Comparison of ENCODE assay signal across 8 mouse cellular contexts in the genomic region with DNA sequence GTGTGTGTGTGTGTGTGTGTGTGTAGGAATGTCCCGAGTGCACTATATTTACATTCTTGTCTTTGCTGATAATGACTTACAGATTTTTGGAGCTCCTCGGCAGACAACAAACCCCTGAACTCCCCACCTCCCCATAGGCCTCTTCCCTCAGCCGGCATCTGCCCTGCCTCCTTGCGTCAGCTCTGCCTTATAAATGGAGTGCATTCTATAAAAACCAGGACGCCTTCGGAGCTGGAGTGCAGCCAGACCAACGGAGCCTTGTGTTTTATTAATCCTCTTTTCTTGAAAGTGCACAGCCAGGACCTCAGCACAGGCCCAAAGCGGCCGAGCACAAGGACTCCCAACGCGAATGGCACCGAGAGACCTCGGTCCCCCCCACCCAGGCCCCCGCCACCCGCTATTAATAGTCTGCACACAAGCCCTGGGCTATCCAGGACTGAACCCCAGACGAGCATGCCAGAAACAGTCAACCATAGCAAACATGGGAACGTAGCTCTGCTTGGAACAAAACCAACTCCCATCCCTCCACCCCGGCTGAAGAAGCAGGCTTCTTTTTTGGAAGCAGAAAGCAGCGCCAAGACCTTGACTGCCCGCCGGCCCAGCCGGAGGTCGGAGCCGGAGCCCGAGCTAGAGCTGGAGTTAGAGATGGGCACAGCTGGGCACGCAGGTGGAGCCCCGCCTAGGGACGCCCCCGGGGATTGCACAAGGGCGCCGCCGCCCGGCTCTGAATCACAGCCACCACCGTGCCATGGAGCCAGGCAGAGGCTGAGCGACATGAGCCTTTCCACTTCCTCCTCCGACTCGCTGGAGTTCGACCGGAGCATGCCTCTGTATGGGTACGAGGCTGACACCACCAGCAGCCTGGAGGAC. TPM values are rescaled to one million over a fixed set of nuclear protein-coding genes. Genes with fewer than 3 reads are reported as not detected.
A peak's percentile ranks its signal among the peaks of the same experiment; 100 is the strongest.
DNase-seq lines count a peak whose midpoint lies in the region; ATAC-seq and TF ChIP-seq lines count a peak whose summit lies in the region.

No protein-coding gene starts in this region.

- peak; percentile 81 for DNase-seq in cerebellum, adult 11 months
- peak; percentile 89 for DNase-seq in forebrain, embryonic 14.5 days (ENCODE audit: low spot score)
- DNase-seq in heart, postnatal 0 days (ENCODE audit: low spot score), result peak; percentile 74
- DNase-seq in kidney, postnatal 4 days, result peak; percentile 84 to 89
- no peak for DNase-seq in liver, embryonic 14.5 days (ENCODE audit: low read depth in 3 of 3, low spot score in 3 of 3)
- DNase-seq in neural tube, embryonic 11.5 days (ENCODE audit: low spot score), result peak; percentile 66

- peak; percentile 60 for TF ChIP-seq CTCF in C2C12 (IDR thresholded peaks at IDR 0.05; ENCODE audit: control insufficient read depth, insufficient read depth, insufficient read length)
- peak; percentile 38 for TF ChIP-seq CTCF in heart, postnatal 0 days (IDR thresholded peaks at IDR 0.05; ENCODE audit: low read depth)
- TF ChIP-seq CTCF in liver, embryonic 14.5 days (IDR thresholded peaks at IDR 0.05; ENCODE audit: low read depth), result peak; percentile 29; the same call in 1 of the 2 replicates
- TF ChIP-seq CTCF in testis, adult 2 months (IDR thresholded peaks at IDR 0.05; ENCODE audit: control insufficient read depth, insufficient read depth, insufficient replicate concordance, low read depth, low read length), result no peak

- H3K27ac ChIP-seq in forebrain, embryonic 14.5 days (ENCODE audit: low read depth, low read length), result peak overlapping the region; percentile 86
- H3K27ac ChIP-seq in heart, postnatal 0 days (ENCODE audit: low read depth), result peak overlapping the region; percentile 95
- no peak overlapping the region for H3K27ac ChIP-seq in liver, embryonic 14.5 days
- peak overlapping the region; percentile 54 for H3K27ac ChIP-seq in neural tube, embryonic 11.5 days (ENCODE audit: low read depth, low read length)
- peak overlapping the region; percentile 85 for H3K27ac ChIP-seq in testis, adult 2 months (ENCODE audit: control insufficient read depth, insufficient read depth, low read depth, low read length)

- no peaks in the 10 kb centered on the region for H3K27me3 ChIP-seq in C2C12 (ENCODE audit: control insufficient read depth, insufficient read depth, insufficient read length)
- H3K27me3 ChIP-seq in forebrain, embryonic 14.5 days (replicated peaks; ENCODE audit: control insufficient read depth, insufficient read depth, low read length), result no peaks in the 10 kb centered on the region
- no peaks in the 10 kb centered on the region for H3K27me3 ChIP-seq in heart, postnatal 0 days (ENCODE audit: control insufficient read depth, insufficient read depth, low read length)
- no peaks in the 10 kb centered on the region for H3K27me3 ChIP-seq in liver, embryonic 14.5 days (ENCODE audit: control insufficient read depth, insufficient read depth, low read length)
- H3K27me3 ChIP-seq in neural tube, embryonic 11.5 days (ENCODE audit: control insufficient read depth, insufficient read depth, low read length), result no peaks in the 10 kb centered on the region
- no peaks in the 10 kb centered on the region for H3K27me3 ChIP-seq in testis, adult 2 months (ENCODE audit: control insufficient read depth, insufficient read depth, low read length)

- peak overlapping the region; percentile 58 for H3K9ac ChIP-seq in forebrain, embryonic 14.5 days (ENCODE audit: low read length)
- peak overlapping the region; percentile 71 for H3K9ac ChIP-seq in heart, postnatal 0 days (replicated peaks; ENCODE audit: low read depth, low read length)
- no peak overlapping the region for H3K9ac ChIP-seq in liver, embryonic 14.5 days (replicated peaks)
- peak overlapping the region; percentile 19 for H3K9ac ChIP-seq in neural tube, embryonic 11.5 days (ENCODE audit: low read length)

- peaks cover 10% of the 10 kb centered on the region for H3K36me3 ChIP-seq in C2C12 (ENCODE audit: control insufficient read depth, insufficient read depth)
- no peaks in the 10 kb centered on the region for H3K36me3 ChIP-seq in forebrain, embryonic 14.5 days (ENCODE audit: control insufficient read depth, insufficient read depth, low read length)
- H3K36me3 ChIP-seq in heart, postnatal 0 days (replicated peaks; ENCODE audit: control insufficient read depth, insufficient read depth, low read length), result 0 out of 2 replicates have a peak, but pooled peaks cover 4% of the 10 kb centered on the region
- H3K36me3 ChIP-seq in liver, embryonic 14.5 days (replicated peaks; ENCODE audit: control insufficient read depth, insufficient read depth, low read depth), result no peaks in the 10 kb centered on the region
- H3K36me3 ChIP-seq in neural tube, embryonic 11.5 days (ENCODE audit: control insufficient read depth, insufficient read depth, low read length), result no peaks in the 10 kb centered on the region
- H3K36me3 ChIP-seq in testis, adult 2 months (ENCODE audit: control insufficient read depth, insufficient read depth, low read length), result no peaks in the 10 kb centered on the region

- H3K4me3 ChIP-seq in C2C12 (ENCODE audit: insufficient read depth, poor library complexity, severe bottlenecking), result peak overlapping the region; percentile 55
- peak overlapping the region; percentile 35 for H3K4me3 ChIP-seq in forebrain, embryonic 14.5 days (ENCODE audit: low read depth, low read length)
- peak overlapping the region; percentile 62 for H3K4me3 ChIP-seq in heart, postnatal 0 days (ENCODE audit: low read depth, low read length)
- 0 out of 4 replicates have a peak overlapping the region, but pooled peaks of 1 of the 2 experiments have one; percentile 11 for H3K4me3 ChIP-seq in liver, embryonic 14.5 days (ENCODE audit: insufficient read depth in 1 of 2, low read depth in 2 of 2, low read length in 2 of 2)
- H3K4me3 ChIP-seq in neural tube, embryonic 11.5 days (ENCODE audit: low read depth, low read length), result peak overlapping the region; percentile 25
- H3K4me3 ChIP-seq in testis, adult 2 months (ENCODE audit: control insufficient read depth, low read depth, low read length), result peak overlapping the region; percentile 47

- no peak for TF ChIP-seq POLR2A in testis, adult 2 months (IDR thresholded peaks at IDR 0.05; ENCODE audit: control insufficient read depth, low read depth, low read length)

- 3% methylated on average over 40 of the region's 40 CpGs for WGBS in forebrain, embryonic 14.5 days
- 9% methylated on average over 40 of the region's 40 CpGs for WGBS in heart, postnatal 0 days
- 33% methylated on average over 39 of the region's 40 CpGs for WGBS in liver, embryonic 14.5 days (ENCODE audit: insufficient replicate concordance)
- 19% methylated on average over 40 of the region's 40 CpGs for WGBS in neural tube, embryonic 11.5 days

- peak; percentile 85 for ATAC-seq in forebrain, embryonic 14.5 days
- peak; percentile 87 for ATAC-seq in heart, postnatal 0 days (ENCODE audit: insufficient read depth, low read depth)
- peak; percentile 37; the same call in 1 of the 2 replicates for ATAC-seq in liver, embryonic 14.5 days (ENCODE audit: insufficient read depth)
- ATAC-seq in neural tube, embryonic 11.5 days (ENCODE audit: insufficient read depth, low FRiP score, low TSS enrichment), result peak; percentile 66

- peaks cover 26% of the 10 kb centered on the region for H3K4me1 ChIP-seq in forebrain, embryonic 14.5 days (ENCODE audit: control insufficient read depth, insufficient read depth, low read length)
- peaks cover 27% of the 10 kb centered on the region for H3K4me1 ChIP-seq in heart, postnatal 0 days (ENCODE audit: control insufficient read depth, insufficient read depth)
- 0 out of 4 replicates have a peak, but pooled peaks cover 0 to 2% of the 10 kb centered on the region in 2 experiments for H3K4me1 ChIP-seq in liver, embryonic 14.5 days (replicated peaks; ENCODE audit: control insufficient read depth in 2 of 2, insufficient read depth in 2 of 2, low read length in 1 of 2)
- peaks cover 8% of the 10 kb centered on the region; the same call in 1 of the 2 replicates for H3K4me1 ChIP-seq in neural tube, embryonic 11.5 days (ENCODE audit: control insufficient read depth, insufficient read depth, low read length)
- peaks cover 7% of the 10 kb centered on the region for H3K4me1 ChIP-seq in testis, adult 2 months (ENCODE audit: control insufficient read depth, insufficient read depth, low read length)

- H3K79me2 ChIP-seq in C2C12 (ENCODE audit: control insufficient read depth, insufficient read depth), result peaks cover 48% of the 10 kb centered on the region

- peak overlapping the region; percentile 62 for H3K4me2 ChIP-seq in forebrain, embryonic 14.5 days (ENCODE audit: low read length)
- peak overlapping the region; percentile 85 for H3K4me2 ChIP-seq in heart, postnatal 0 days (ENCODE audit: low read depth, low read length)
- peak overlapping the region; percentile 47 for H3K4me2 ChIP-seq in liver, embryonic 14.5 days (ENCODE audit: low read depth)
- H3K4me2 ChIP-seq in neural tube, embryonic 11.5 days (ENCODE audit: low read depth), result peak overlapping the region; percentile 43

- peak overlapping the region; percentile 85 for H3ac ChIP-seq in C2C12 (ENCODE audit: control insufficient read depth, insufficient read length, low read depth)

- peaks cover 31% of the 10 kb centered on the region for H3K79me3 ChIP-seq in C2C12 (ENCODE audit: low read depth)

- 0 out of 2 replicates have a peak, but pooled peaks have one; percentile 26 for TF ChIP-seq EP300 in heart, postnatal 0 days (IDR thresholded peaks at IDR 0.05; ENCODE audit: low read depth)
- TF ChIP-seq EP300 in liver, embryonic 14.5 days (IDR thresholded peaks at IDR 0.05; ENCODE audit: low read depth), result no peak

- no peaks in the 10 kb centered on the region for H3K9me3 ChIP-seq in forebrain, embryonic 14.5 days (replicated peaks; ENCODE audit: control insufficient read depth, low read length)
- H3K9me3 ChIP-seq in heart, postnatal 0 days (replicated peaks; ENCODE audit: control insufficient read depth, low read length), result no peaks in the 10 kb centered on the region
- no peaks in the 10 kb centered on the region for H3K9me3 ChIP-seq in liver, embryonic 14.5 days (ENCODE audit: control insufficient read depth, low read length)
- H3K9me3 ChIP-seq in neural tube, embryonic 11.5 days (ENCODE audit: control insufficient read depth, low read length), result no peaks in the 10 kb centered on the region

TF ChIP-seq in C2C12, 6 proteins besides CTCF, POLR2A, EP300 and RAD21 (continues in another document):
- TF ChIP-seq MYOD1 (IDR thresholded peaks at IDR 0.05; ENCODE audit: control insufficient read depth, insufficient read length, low read depth) (peak; percentile 72), CEBPB (IDR thresholded peaks at IDR 0.05; ENCODE audit: low read depth) (peak; percentile 87), USF1 (IDR thresholded peaks at IDR 0.05; ENCODE audit: low read depth) (no peak)

RNA-seq across cellular contexts. Expression of a gene that starts 41.7 kb away (rescaled TPM):
- polyA plus RNA-seq in C2C12 (2012; fragmentation: generic; extraction: Trizol), result 61.3 TPM
- polyA plus RNA-seq in forebrain, embryonic 14.5 days (2014; fragmentation: Nextera tagmentation; extraction: Ambion mirVana), result 147 and 161 TPM in 2 replicates
- total RNA-seq in heart, postnatal 0 days (2014; rRNA removed; ENCODE audit: low replicate concordance), result 155 and 298 TPM in 2 replicates
- polyA plus RNA-seq in heart, postnatal 0 days (2015; fragmentation: Nextera tagmentation; extraction: Ambion mirVana), result 243 TPM in 2 replicates
- 17.2 and 29.9 TPM in 2 replicates for polyA plus RNA-seq in liver, embryonic 14.5 days (2012; rRNA removed)
- 70.2 and 73.7 TPM in 2 replicates for polyA plus RNA-seq in liver, embryonic 14.5 days (2014; fragmentation: Nextera tagmentation; extraction: Ambion mirVana)
- polyA plus RNA-seq in neural tube, embryonic 11.5 days (2014; fragmentation: Nextera tagmentation; extraction: Ambion mirVana), result 156 and 164 TPM in 2 replicates
- polyA plus RNA-seq in testis, adult 2 months (2012; rRNA removed), result 27.0 and 32.1 TPM in 2 replicates

Comparison
In these comparisons a context has a peak if more than half of its experiments do, and no peak if none do; other contexts are left out.
1. DNase-seq: peak in cerebellum, adult 11 months (single experiment), forebrain, embryonic 14.5 days (single experiment), heart, postnatal 0 days (single experiment), kidney, postnatal 4 days (2 of 2) and neural tube, embryonic 11.5 days (single experiment); none in liver, embryonic 14.5 days (0 of 3).
2. ATAC-seq: peak in every context shown above with its lines; median percentile 87 in heart, postnatal 0 days; 85 in forebrain, embryonic 14.5 days; 66 in neural tube, embryonic 11.5 days; 37 in liver, embryonic 14.5 days.
3. Peak in every context shown above with its lines, with median percentiles within 50 percentile points of each other: H3K4me2 ChIP-seq.